Mouse (Mus musculus) left cerebral cortex, adult 18-20 months (tissue): ENCODE data around the gene Atp2a2. TPM values are rescaled to one million over a fixed set of nuclear protein-coding genes. Genes with fewer than 3 reads are reported as not detected.
A peak's percentile ranks its signal among the peaks of the same experiment; 100 is the strongest.

Experiments used
- DNase-seq, 2 experiments: peaks; one replicate each; pipeline ENCODE4 v3.0.0; 2021 to 2022; ENCODE audit warnings: low spot score in 2 of 2, mixed read lengths in 1 of 2
- total RNA-seq, 2 experiments: library from RNA; stranded (reverse); gene quantifications; 2 replicates each; pipeline ENCODE4 v1.2.3; 2021

The Atp2a2 gene
- total RNA-seq, 2 experiments from 2014 or later, result 672 to 715 TPM

GRCm38 (mm10) chr5:122520254-122521129 is 18.5 kb upstream of the Atp2a2 start:
- DNase-seq, result no peak

GRCm38 (mm10) chr5:122519043-122519660 is 17.1 kb upstream of the Atp2a2 start:
- no peak for DNase-seq

- DNase-seq, result no peak
These were observed 16.2 kb upstream of the Atp2a2 start for GRCm38 (mm10) chr5:122518247-122518646.

- no peak for DNase-seq
These were observed 14.9 kb upstream of the Atp2a2 start for GRCm38 (mm10) chr5:122516901-122517300.

- no peak for DNase-seq
These were observed 14.2 kb upstream of the Atp2a2 start for GRCm38 (mm10) chr5:122516029-122516730.

- DNase-seq, result no peak
These were observed 12.1 kb upstream of the Atp2a2 start for GRCm38 (mm10) chr5:122514127-122514521.

- no peak for DNase-seq
These were observed 11.5 kb upstream of the Atp2a2 start for GRCm38 (mm10) chr5:122513421-122514126.

GRCm38 (mm10) chr5:122512011-122512410 is 10.0 kb upstream of the Atp2a2 start:
- DNase-seq, result no peak

GRCm38 (mm10) chr5:122511405-122511804 is 9.4 kb upstream of the Atp2a2 start:
- no peak for DNase-seq

GRCm38 (mm10) chr5:122510651-122511157 is 8.7 kb upstream of the Atp2a2 start:
- no peak for DNase-seq

- no peak for DNase-seq
These were observed 7.6 kb upstream of the Atp2a2 start for GRCm38 (mm10) chr5:122509608-122510007.

- DNase-seq, result no peak
These were observed 6.9 kb upstream of the Atp2a2 start for GRCm38 (mm10) chr5:122508861-122509306.

GRCm38 (mm10) chr5:122507396-122507795 is 5.4 kb upstream of the Atp2a2 start:
- DNase-seq, result no peak

- no peak for DNase-seq
These were observed 4.4 kb upstream of the Atp2a2 start for GRCm38 (mm10) chr5:122506462-122506861.

- no peak for DNase-seq
These were observed 3.5 kb upstream of the Atp2a2 start for GRCm38 (mm10) chr5:122505554-122505953.

- DNase-seq, result no peak
These were observed 1.7 kb upstream of the Atp2a2 start for GRCm38 (mm10) chr5:122503760-122504119.

GRCm38 (mm10) chr5:122503015-122503759 is 1.2 kb upstream of the Atp2a2 start:
- DNase-seq, result no peak

GRCm38 (mm10) chr5:122501101-122502076 is 636 bp downstream of the Atp2a2 start:
- peak; percentile 34 to 42 for DNase-seq

GRCm38 (mm10) chr5:122500563-122500962 is 1.5 kb downstream of the Atp2a2 start:
- no peak for DNase-seq
